In genomic region chr4:138925561-138925960, GRCm38 (mm10) we compare ENCODE assay signal across 31 mouse cellular contexts. TPM values are rescaled to one million over a fixed set of nuclear protein-coding genes. Genes with fewer than 3 reads are reported as not detected.
A peak's percentile ranks its signal among the peaks of the same experiment; 100 is the strongest.
DNase-seq lines count a peak whose midpoint lies in the region; ATAC-seq and TF ChIP-seq lines count a peak whose summit lies in the region.
"Had no signal": no experiment of that assay in that cellular context is flagged by ENCODE, and none has a peak within 500 bp of the region (broad histone marks: within the 10 kb centered on the region; RNA-seq: fewer than 3 reads in every experiment).

No protein-coding gene starts in this region.

- in situ Hi-C loops in Patski (cut with MboI; ENCODE audit: low pct_unique_long_range_greater_than_20kb): loop anchor here (5.0 to 10.0 kb wide), 2 partner anchors 132 to 1129 kb away; no protein-coding TSS in a partner anchor

- no peak for TF ChIP-seq EP300 in MEL (IDR thresholded peaks at IDR 0.05; ENCODE audit: low read depth in 1 of 2, low read length in 2 of 2)

- no peak overlapping the region for H3K4me2 ChIP-seq in forebrain, embryonic 14.5 days (ENCODE audit: low read length)
- H3K4me2 ChIP-seq in forebrain, embryonic 11.5 days (ENCODE audit: low read depth, low read length, severe bottlenecking): no peak overlapping the region
- no peak overlapping the region for H3K4me2 ChIP-seq in lung, embryonic 14.5 days
- H3K4me2 ChIP-seq: embryonic facial prominence, embryonic 13.5 days; embryonic facial prominence, embryonic 15.5 days; forebrain, embryonic 12.5 days; forebrain, embryonic 15.5 days had no signal

- no peaks in the 10 kb centered on the region for H3K9me3 ChIP-seq in forebrain, embryonic 14.5 days (replicated peaks; ENCODE audit: control insufficient read depth, low read length)
- no peaks in the 10 kb centered on the region for H3K9me3 ChIP-seq in forebrain, embryonic 11.5 days (ENCODE audit: control insufficient read depth, low read length)
- H3K9me3 ChIP-seq in lung, embryonic 14.5 days (ENCODE audit: low read depth, low read length): no peaks in the 10 kb centered on the region
- no peaks in the 10 kb centered on the region for H3K9me3 ChIP-seq in MEL (replicated peaks; ENCODE audit: insufficient read depth, low read length)
- H3K9me3 ChIP-seq: embryonic facial prominence, embryonic 15.5 days; forebrain, embryonic 12.5 days; forebrain, embryonic 15.5 days; G1E had no signal

- H3K79me2 ChIP-seq in MEL (ENCODE audit: control insufficient read depth, insufficient read depth, low read length, poor library complexity): no peaks in the 10 kb centered on the region

- whole genome bisulfite sequencing in forebrain, embryonic 14.5 days: 75% methylated on average over 2 of the region's 2 CpGs
- 84% methylated on average over 2 of the region's 2 CpGs for WGBS in forebrain, embryonic 11.5 days
- 43% methylated on average over 2 of the region's 2 CpGs for WGBS in lung, embryonic 14.5 days
- 28% methylated on average over 2 of the region's 2 CpGs for whole genome bisulfite sequencing in lung, adult 2 months

- ATAC-seq in forebrain, embryonic 14.5 days: no peak
- no peak for ATAC-seq in forebrain, embryonic 11.5 days (replicated peaks; ENCODE audit: low FRiP score)
- ATAC-seq in lung, embryonic 14.5 days (ENCODE audit: insufficient read depth): no peak
- peak; percentile 6 for ATAC-seq in Patski
- ATAC-seq: CD4-positive, CD25-positive, alpha-beta regulatory T cell, adult 4 months; forebrain, embryonic 15.5 days; forebrain, postnatal 0 days had no signal

- TF ChIP-seq CTCF in lung, embryonic 14.5 days (IDR thresholded peaks at IDR 0.05; ENCODE audit: low read depth): no peak
- TF ChIP-seq CTCF in lung, adult 2 months (IDR thresholded peaks at IDR 0.05; ENCODE audit: insufficient read depth, low read length): no peak
- TF ChIP-seq CTCF in MEL (IDR thresholded peaks at IDR 0.05 in 2 of 3, conservative IDR thresholded peaks at IDR 0.05 in 1 of 3; ENCODE audit: control insufficient read depth in 1 of 3, insufficient read depth in 1 of 3, low read depth in 2 of 3, low read length in 3 of 3, poor library complexity in 1 of 3, severe bottlenecking in 1 of 3): no peak
- no peak for TF ChIP-seq CTCF in Patski (IDR thresholded peaks at IDR 0.05)

- H3K36me3 ChIP-seq in forebrain, embryonic 14.5 days (ENCODE audit: control insufficient read depth, insufficient read depth, low read length): no peaks in the 10 kb centered on the region
- no peaks in the 10 kb centered on the region for H3K36me3 ChIP-seq in forebrain, embryonic 11.5 days (ENCODE audit: control insufficient read depth, insufficient read depth, low read length)
- no peaks in the 10 kb centered on the region for H3K36me3 ChIP-seq in lung, embryonic 14.5 days (ENCODE audit: insufficient read depth)
- H3K36me3 ChIP-seq in MEL (ENCODE audit: control insufficient read depth in 1 of 2, insufficient read depth in 2 of 2, low read length in 2 of 2): no peaks in the 10 kb centered on the region
- H3K36me3 ChIP-seq: embryonic facial prominence, embryonic 13.5 days; embryonic facial prominence, embryonic 15.5 days; forebrain, embryonic 12.5 days; forebrain, embryonic 15.5 days; G1E had no signal

- H3K4me1 ChIP-seq in forebrain, embryonic 14.5 days (ENCODE audit: control insufficient read depth, insufficient read depth, low read length): no peaks in the 10 kb centered on the region
- H3K4me1 ChIP-seq in forebrain, embryonic 11.5 days (replicated peaks; ENCODE audit: control insufficient read depth, insufficient read depth, low read length): no peaks in the 10 kb centered on the region
- no peaks in the 10 kb centered on the region for H3K4me1 ChIP-seq in lung, embryonic 14.5 days (ENCODE audit: insufficient read depth)
- H3K4me1 ChIP-seq in lung, adult 2 months (ENCODE audit: control insufficient read depth, insufficient read depth, low read length): no peaks in the 10 kb centered on the region
- peaks cover 0 to 2% of the 10 kb centered on the region in 2 experiments; a peak in 1 of 4 replicates for H3K4me1 ChIP-seq in MEL (ENCODE audit: control insufficient read depth in 1 of 2, insufficient read depth in 2 of 2, low read length in 2 of 2)
- H3K4me1 ChIP-seq: embryonic facial prominence, embryonic 13.5 days; embryonic facial prominence, embryonic 15.5 days; forebrain, embryonic 12.5 days had no signal

- CTCF ChIA-PET in Patski (lab: Charles Lee): interaction anchor here (0.9 to 1.6 kb wide), 4 partner anchors 13 to 66 kb away, joined by 3 to 4 read pairs (median 3); no protein-coding TSS in a partner anchor

- H3K9ac ChIP-seq in forebrain, embryonic 14.5 days (ENCODE audit: low read length): no peak overlapping the region
- no peak overlapping the region for H3K9ac ChIP-seq in forebrain, embryonic 11.5 days (ENCODE audit: low read length)
- no peak overlapping the region for H3K9ac ChIP-seq in lung, embryonic 14.5 days
- no peak overlapping the region for H3K9ac ChIP-seq in MEL (ENCODE audit: control insufficient read depth, low read depth, low read length, poor library complexity, severe bottlenecking)
- H3K9ac ChIP-seq: embryonic facial prominence, embryonic 13.5 days; embryonic facial prominence, embryonic 15.5 days; forebrain, embryonic 12.5 days; forebrain, embryonic 15.5 days; forebrain, postnatal 0 days had no signal

- no peaks in the 10 kb centered on the region for H3K27me3 ChIP-seq in forebrain, embryonic 14.5 days (replicated peaks; ENCODE audit: control insufficient read depth, insufficient read depth, low read length)
- no peaks in the 10 kb centered on the region for H3K27me3 ChIP-seq in forebrain, embryonic 11.5 days (ENCODE audit: control insufficient read depth, insufficient read depth, low read length)
- no peaks in the 10 kb centered on the region for H3K27me3 ChIP-seq in lung, embryonic 14.5 days (ENCODE audit: insufficient read depth, low read length)
- no peaks in the 10 kb centered on the region; a peak in 1 of 4 replicates for H3K27me3 ChIP-seq in MEL (ENCODE audit: control insufficient read depth in 1 of 2, insufficient read depth in 2 of 2, low read length in 2 of 2)
- H3K27me3 ChIP-seq in Patski: peaks cover 3% of the 10 kb centered on the region
- H3K27me3 ChIP-seq: forebrain, embryonic 15.5 days had no signal

- H3K4me3 ChIP-seq in forebrain, embryonic 14.5 days (ENCODE audit: low read depth, low read length): no peak overlapping the region
- no peak overlapping the region for H3K4me3 ChIP-seq in forebrain, embryonic 11.5 days (ENCODE audit: low read depth, low read length)
- H3K4me3 ChIP-seq in lung, embryonic 14.5 days (ENCODE audit: low read depth, low read length): no peak overlapping the region
- H3K4me3 ChIP-seq in lung, adult 2 months (replicated peaks; ENCODE audit: extremely low read depth, low read depth, low read length): no peak overlapping the region
- no peak overlapping the region for H3K4me3 ChIP-seq in MEL (ENCODE audit: control insufficient read depth in 1 of 2, insufficient read depth in 1 of 2, low read depth in 2 of 2, low read length in 2 of 2)
- H3K4me3 ChIP-seq: embryonic facial prominence, embryonic 13.5 days; embryonic facial prominence, embryonic 15.5 days; erythroblast, embryonic 14.5 days; forebrain, embryonic 12.5 days; forebrain, embryonic 15.5 days had no signal

- no peak overlapping the region for H3K27ac ChIP-seq in forebrain, embryonic 14.5 days (ENCODE audit: low read depth, low read length)
- no peak overlapping the region for H3K27ac ChIP-seq in forebrain, embryonic 11.5 days (ENCODE audit: low read depth, low read length)
- no peak overlapping the region for H3K27ac ChIP-seq in lung, embryonic 14.5 days (ENCODE audit: low read depth)
- H3K27ac ChIP-seq in MEL (ENCODE audit: control insufficient read depth, low read depth, low read length): no peak overlapping the region
- H3K27ac ChIP-seq: embryonic facial prominence, embryonic 13.5 days; embryonic facial prominence, embryonic 15.5 days; forebrain, embryonic 12.5 days; forebrain, embryonic 15.5 days had no signal

- TF ChIP-seq POLR2A in lung, adult 2 months (IDR thresholded peaks at IDR 0.05; ENCODE audit: borderline replicate concordance, extremely low read depth, low read depth, low read length): no peak
- no peak for TF ChIP-seq POLR2A in MEL (IDR thresholded peaks at IDR 0.05; ENCODE audit: control insufficient read depth in 1 of 2, insufficient read depth in 1 of 2, low read depth in 1 of 2, low read length in 2 of 2, poor library complexity in 1 of 2)

- TF ChIP-seq RAD21 in MEL (IDR thresholded peaks at IDR 0.05; ENCODE audit: low read depth, low read length): no peak

- DNase-seq in forebrain, embryonic 14.5 days (ENCODE audit: low spot score): peak; percentile 10
- DNase-seq in forebrain, embryonic 11.5 days (ENCODE audit: low spot score): no peak
- peak; percentile 28 for DNase-seq in lung, embryonic 14.5 days
- DNase-seq in lung, adult 2 months: no peak
- DNase-seq in MEL (ENCODE audit: low read depth, low spot score) (no peak), Patski (ENCODE audit: low read depth, low spot score) (no peak)
- DNase-seq in left cerebral cortex, adult 11 months (ENCODE audit: low spot score): no peak
- DNase-seq: adrenal gland, adult 2 months; adrenal gland, postnatal 10 days; adrenal gland, postnatal 25 days; B cell, adult 2 months; cerebellum, adult 11 months; cerebellum, adult 18-20 months; cerebellum, adult 8-10 months; cerebellum, adult 9-11 months; cerebellum, postnatal 14 days; cerebellum, postnatal 36 days; embryo, embryonic 11 days; forebrain, postnatal 0 days had no signal

- POLR2A ChIA-PET in Patski (lab: Charles Lee): interaction anchor here (1.4 kb wide), 1 partner anchor 19 kb away, joined by 3 read pairs; no protein-coding TSS in a partner anchor

RNA-seq across cellular contexts. Expression of gene Otud3, which starts 11.8 kb away (rescaled TPM):
- 2.3 and 2.4 TPM in 2 replicates for polyA plus RNA-seq in forebrain, embryonic 14.5 days (2014; fragmentation: Nextera tagmentation; extraction: Ambion mirVana)
- polyA plus RNA-seq in forebrain, embryonic 11.5 days (2014; fragmentation: Nextera tagmentation; extraction: Ambion mirVana): 2.8 and 3.5 TPM in 2 replicates
- polyA plus RNA-seq in lung, embryonic 14.5 days (2014; fragmentation: Nextera tagmentation; extraction: Ambion mirVana): 3.0 and 3.2 TPM in 2 replicates
- 8.4 and 9.1 TPM in 2 replicates for polyA plus RNA-seq in lung, adult 2 months (2012; rRNA removed)
- total RNA-seq in MEL (2012; rRNA removed): 11.3 and 11.7 TPM in 2 replicates
- polyA plus RNA-seq in MEL (2012; ENCODE audit: insufficient read depth in 1 of 2, insufficient read length in 2 of 2, low read depth in 1 of 2, low replicate concordance in 2 of 2, missing spikeins in 1 of 2): 10 to 100 TPM in 1 of 2 experiments, not detected in 1; 15.0 TPM
- polyA plus RNA-seq in Patski (2021): 10.5 TPM

RNA-seq across cellular contexts. Expression of gene Rnf186, which starts 41.4 kb away (rescaled TPM):
- polyA plus RNA-seq in forebrain, embryonic 14.5 days (2014; fragmentation: Nextera tagmentation; extraction: Ambion mirVana): not detected in 2 replicates
- polyA plus RNA-seq in forebrain, embryonic 11.5 days (2014; fragmentation: Nextera tagmentation; extraction: Ambion mirVana): not detected in 2 replicates
- polyA plus RNA-seq in lung, embryonic 14.5 days (2014; fragmentation: Nextera tagmentation; extraction: Ambion mirVana): 0.24 and 0.69 TPM in 2 replicates
- polyA plus RNA-seq in lung, adult 2 months (2012; rRNA removed): 74.5 and 93.5 TPM in 2 replicates
- total RNA-seq in MEL (2012; rRNA removed): 0.19 TPM in 1 of 2 replicates, not detected in the other
- polyA plus RNA-seq in MEL (2012; ENCODE audit: insufficient read depth in 1 of 2, insufficient read length in 2 of 2, low read depth in 1 of 2, low replicate concordance in 2 of 2, missing spikeins in 1 of 2) (under 1 TPM in 1 of 2 experiments, not detected in 1; 0.61 TPM), Patski (2021) (not detected)
- total RNA-seq: adrenal gland, adult 2 months; adrenal gland, postnatal 10 days; adrenal gland, postnatal 25 days; CH12.LX; common myeloid progenitor, adult 5-6 weeks; forebrain, postnatal 0 days had no signal
- polyA plus RNA-seq: brain, embryonic 14.5 days; CD4-positive, CD25-positive, alpha-beta regulatory T cell, adult 4 months; embryonic facial prominence, embryonic 11.5 days; embryonic facial prominence, embryonic 13.5 days; erythroblast, embryonic 14.5 days; forebrain, embryonic 12.5 days; forebrain, embryonic 15.5 days; forebrain, postnatal 0 days; G1E had no signal

RNA-seq across cellular contexts. Expression of gene Tmco4, which starts 47.1 kb away (rescaled TPM):
- polyA plus RNA-seq in forebrain, embryonic 14.5 days (2014; fragmentation: Nextera tagmentation; extraction: Ambion mirVana): 0.68 and 0.70 TPM in 2 replicates
- polyA plus RNA-seq in forebrain, embryonic 11.5 days (2014; fragmentation: Nextera tagmentation; extraction: Ambion mirVana): 0.77 and 0.96 TPM in 2 replicates
- polyA plus RNA-seq in lung, embryonic 14.5 days (2014; fragmentation: Nextera tagmentation; extraction: Ambion mirVana): 2.6 and 3.7 TPM in 2 replicates
- 14.7 and 15.1 TPM in 2 replicates for polyA plus RNA-seq in lung, adult 2 months (2012; rRNA removed)
- 22.0 and 24.7 TPM in 2 replicates for total RNA-seq in MEL (2012; rRNA removed)
- 10 to 100 TPM in 1 of 2 experiments, not detected in 1; 16.5 TPM for polyA plus RNA-seq in MEL (2012; ENCODE audit: insufficient read depth in 1 of 2, insufficient read length in 2 of 2, low read depth in 1 of 2, low replicate concordance in 2 of 2, missing spikeins in 1 of 2)
- polyA plus RNA-seq in Patski (2021): 6.8 TPM

RNA-seq across cellular contexts. Expression of gene Pla2g2e, which starts 47.8 kb away (rescaled TPM):
- not detected in 2 replicates for polyA plus RNA-seq in forebrain, embryonic 14.5 days (2014; fragmentation: Nextera tagmentation; extraction: Ambion mirVana)
- not detected in 2 replicates for polyA plus RNA-seq in forebrain, embryonic 11.5 days (2014; fragmentation: Nextera tagmentation; extraction: Ambion mirVana)
- not detected in 2 replicates for polyA plus RNA-seq in lung, embryonic 14.5 days (2014; fragmentation: Nextera tagmentation; extraction: Ambion mirVana)
- polyA plus RNA-seq in lung, adult 2 months (2012; rRNA removed): 1.2 and 2.2 TPM in 2 replicates
- not detected in 2 replicates for total RNA-seq in MEL (2012; rRNA removed)
- polyA plus RNA-seq in MEL (2012; ENCODE audit: insufficient read depth in 1 of 2, insufficient read length in 2 of 2, low read depth in 1 of 2, low replicate concordance in 2 of 2, missing spikeins in 1 of 2) (not detected), Patski (2021) (not detected)
- total RNA-seq: common myeloid progenitor, adult 5-6 weeks; forebrain, postnatal 0 days had no signal
- polyA plus RNA-seq: brain, embryonic 14.5 days; CD4-positive, CD25-positive, alpha-beta regulatory T cell, adult 4 months; embryonic facial prominence, embryonic 11.5 days; embryonic facial prominence, embryonic 13.5 days; erythroblast, embryonic 14.5 days; forebrain, embryonic 12.5 days; forebrain, embryonic 15.5 days; forebrain, postnatal 0 days had no signal

RNA-seq across cellular contexts. Expression of gene Gm13030, which starts 51.8 kb away (rescaled TPM):
- polyA plus RNA-seq in forebrain, embryonic 14.5 days (2014; fragmentation: Nextera tagmentation; extraction: Ambion mirVana): not detected in 2 replicates
- polyA plus RNA-seq in forebrain, embryonic 11.5 days (2014; fragmentation: Nextera tagmentation; extraction: Ambion mirVana): not detected in 2 replicates
- polyA plus RNA-seq in lung, embryonic 14.5 days (2014; fragmentation: Nextera tagmentation; extraction: Ambion mirVana): not detected in 2 replicates
- not detected in 2 replicates for polyA plus RNA-seq in lung, adult 2 months (2012; rRNA removed)
- total RNA-seq in MEL (2012; rRNA removed): not detected in 2 replicates
- polyA plus RNA-seq in MEL (2012; ENCODE audit: insufficient read depth in 1 of 2, insufficient read length in 2 of 2, low read depth in 1 of 2, low replicate concordance in 2 of 2, missing spikeins in 1 of 2): not detected
- polyA plus RNA-seq in Patski (2021): not detected
- total RNA-seq: adrenal gland, adult 2 months; adrenal gland, postnatal 10 days; adrenal gland, postnatal 25 days; adrenal gland, postnatal 4 days; CH12.LX; common myeloid progenitor, adult 5-6 weeks; forebrain, postnatal 0 days; G1E had no signal
- polyA plus RNA-seq: adrenal gland, adult 2 months; brain, embryonic 14.5 days; CD4-positive, CD25-positive, alpha-beta regulatory T cell, adult 4 months; embryonic facial prominence, embryonic 11.5 days; embryonic facial prominence, embryonic 13.5 days; embryonic facial prominence, embryonic 15.5 days; erythroblast, embryonic 14.5 days; forebrain, embryonic 12.5 days; forebrain, embryonic 15.5 days; forebrain, postnatal 0 days; G1E had no signal

Comparison
In these comparisons a context has a peak if more than half of its experiments do, and no peak if none do; other contexts are left out.
1. DNase-seq: peak in forebrain, embryonic 14.5 days (single experiment) and lung, embryonic 14.5 days (single experiment); none in forebrain, embryonic 11.5 days (single experiment), lung, adult 2 months (single experiment), MEL (single experiment), Patski (single experiment) and left cerebral cortex, adult 11 months (single experiment).
2. RNA of gene Rnf186, which starts 41.4 kb away (polyA plus RNA-seq): 74.5 to 93.5 TPM in lung, adult 2 months; 0.61 TPM in MEL, 0.24 to 0.69 TPM in lung, embryonic 14.5 days, not detected in forebrain, embryonic 14.5 days, not detected in forebrain, embryonic 11.5 days and not detected in Patski (single experiment); every median in the first group is over 10 times any median in the second.